Mouse (Mus musculus) left cerebral cortex, postnatal 25 days (tissue): ENCODE results near the gene Gab2. TPM values are rescaled to one million over a fixed set of nuclear protein-coding genes. Genes with fewer than 3 reads are reported as not detected.
A peak's percentile ranks its signal among the peaks of the same experiment; 100 is the strongest.

Experiments
- DNase-seq, 2 experiments: peaks; one replicate each; pipeline ENCODE4 v3.0.0; 2022; ENCODE audit warnings: low spot score in 2 of 2, mixed read lengths in 1 of 2
- intact Hi-C: fragments of 180-260 bp; cut with DNase I; formaldehyde crosslinking; loops from one replicate; pipeline ENCODE4 v1.15.1; 2025
- total RNA-seq, 2 experiments: library from RNA; stranded (reverse); gene quantifications; 2 replicates each; pipeline ENCODE4 v1.2.3; 2021

Gab2 gene
- total RNA-seq, 2 experiments from 2014 or later: 12.4 to 14.0 TPM

DNA sequence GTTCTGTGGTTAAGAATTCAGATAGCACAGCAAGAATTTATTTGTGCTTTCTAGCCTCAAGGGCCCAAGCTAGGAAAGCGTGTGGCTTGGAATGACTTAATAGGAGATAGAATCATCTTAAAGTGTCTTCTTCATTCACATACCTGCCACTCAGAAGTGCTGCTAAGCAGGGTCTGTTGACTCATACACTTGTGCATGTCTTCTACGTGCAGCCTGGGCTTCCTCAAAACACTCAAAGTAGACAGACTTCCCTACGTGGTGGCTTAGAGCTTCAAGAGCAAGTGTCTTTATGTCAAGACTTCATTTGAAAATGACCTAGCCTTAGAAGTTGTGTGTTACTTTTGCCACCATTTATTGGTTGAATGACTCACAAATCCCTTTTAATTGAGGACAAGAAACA, 12.9 kb downstream of the Gab2 start:
- intact Hi-C loops: no loop called here
- DNase-seq: no peak

GRCm38 (mm10) chr7:97108119-97108518, 26.7 kb downstream of the Gab2 start:
- intact Hi-C loops: loop anchor here (1.0 kb wide), 1 partner anchor 17 kb away; no protein-coding TSS in a partner anchor
- DNase-seq: no peak

- intact Hi-C loops: no loop called here
- no peak for DNase-seq
Measured at GRCm38 (mm10) chr7:97128949-97129348, 47.6 kb downstream of the Gab2 start.

GRCm38 (mm10) chr7:97136453-97136852, 55.1 kb downstream of the Gab2 start:
- no peak for DNase-seq
- intact Hi-C loops: no loop called here

GRCm38 (mm10) chr7:97151082-97151813, 69.9 kb downstream of the Gab2 start:
- DNase-seq: no peak
- intact Hi-C loops: no loop called here

DNA sequence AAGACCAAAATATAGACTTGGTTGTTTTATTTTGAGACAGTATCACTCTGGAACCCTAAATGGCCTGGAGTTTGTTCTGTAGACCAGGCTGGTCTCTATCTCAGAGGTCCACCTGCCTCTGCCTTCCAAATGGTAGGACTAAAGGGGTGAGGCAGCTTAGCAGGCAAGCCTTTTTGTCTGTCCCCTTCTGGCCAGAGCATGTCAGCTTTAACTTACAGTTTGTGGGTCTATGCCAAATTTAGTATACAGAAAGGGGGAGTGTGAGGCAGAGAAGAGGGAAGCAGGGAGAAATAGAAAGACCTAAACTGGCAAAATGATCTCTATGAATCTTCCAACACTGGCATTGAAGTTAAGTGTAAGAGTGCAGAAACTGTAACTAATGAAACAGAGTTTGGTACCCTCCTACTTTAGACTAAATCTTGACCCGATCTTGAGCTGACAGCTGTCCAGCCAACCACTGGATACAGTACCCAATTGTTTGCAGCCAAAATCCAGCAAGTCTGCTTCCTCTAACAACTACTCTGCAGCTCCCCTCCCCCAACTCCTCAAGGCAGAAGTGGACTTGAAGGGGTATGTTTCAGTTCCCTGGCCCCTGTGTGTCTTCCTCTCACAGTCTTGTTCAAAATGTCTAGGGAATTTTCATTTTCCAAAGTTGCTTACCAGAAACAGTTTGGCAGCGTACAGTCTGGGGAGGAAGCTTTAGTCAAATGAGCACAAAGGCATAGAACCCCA, 73.5 kb downstream of the Gab2 start:
- intact Hi-C loops: no loop called here
- peak; percentile 18 to 32 for DNase-seq

DNA sequence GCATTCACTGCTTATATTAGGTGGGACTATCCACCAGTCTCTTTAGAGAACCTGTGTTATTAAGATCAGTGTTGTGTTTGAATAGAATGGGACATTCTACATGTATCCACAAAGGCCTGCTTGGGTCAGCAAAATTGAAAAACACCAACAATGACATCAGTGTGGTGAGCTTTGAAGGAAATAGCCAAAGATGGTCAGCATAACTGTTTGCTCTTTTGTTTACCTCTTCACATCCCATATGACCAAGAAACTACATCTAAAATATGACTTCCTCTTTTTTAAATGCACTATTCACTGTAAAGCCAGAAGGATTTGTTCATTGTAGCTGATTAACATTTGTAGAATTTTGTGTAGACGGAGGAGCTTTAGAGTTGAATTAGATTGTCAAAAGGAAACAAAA, 82.9 kb downstream of the Gab2 start:
- intact Hi-C loops: no loop called here
- DNase-seq: no peak

- no peak for DNase-seq
- intact Hi-C loops: no loop called here
Measured at GRCm38 (mm10) chr7:97171089-97171488, 89.7 kb downstream of the Gab2 start.

DNA sequence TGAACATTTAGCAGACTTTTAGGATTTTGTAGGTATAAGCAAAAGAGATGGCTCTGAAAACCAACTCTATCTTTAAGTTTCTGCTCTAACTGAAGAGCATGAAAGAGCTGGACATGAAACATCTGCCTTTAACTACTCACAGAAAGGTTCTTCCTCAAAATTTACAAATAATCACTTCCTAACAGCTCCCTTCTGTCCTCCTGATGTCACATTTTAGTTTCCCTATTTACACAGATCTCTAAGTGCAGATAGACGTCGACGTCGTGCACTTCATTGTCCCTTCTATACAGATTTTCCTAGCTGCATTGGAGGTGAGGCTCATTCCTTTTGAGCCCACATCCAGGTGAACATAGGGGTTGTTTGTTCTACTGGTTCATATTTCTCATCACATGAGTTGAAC, 90.3 kb downstream of the Gab2 start:
- DNase-seq: no peak
- intact Hi-C loops: no loop called here

DNA sequence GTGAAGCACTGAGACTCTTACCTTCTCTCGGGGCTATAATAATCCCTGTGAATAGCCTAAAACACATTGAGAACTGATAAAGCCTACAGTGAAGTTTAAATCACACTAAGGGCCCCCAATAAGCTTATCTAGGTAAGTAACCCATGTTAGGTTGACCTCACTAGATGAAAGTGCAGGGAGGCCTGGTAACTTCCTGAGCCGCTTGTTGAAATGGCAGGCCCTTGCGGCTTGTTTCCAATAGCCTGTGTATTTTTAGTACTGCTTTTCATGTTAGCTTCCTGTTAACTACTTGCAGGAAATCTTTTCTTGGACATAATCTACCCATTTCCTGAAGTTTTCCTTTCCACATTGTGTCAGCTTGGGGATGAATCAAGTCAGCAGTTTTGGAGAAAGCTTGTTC, 90.7 kb downstream of the Gab2 start:
- peak in 1 of 2 experiments; percentile 22 for DNase-seq
- intact Hi-C loops: no loop called here

GRCm38 (mm10) chr7:97181931-97182330, 100.5 kb downstream of the Gab2 start:
- intact Hi-C loops: no loop called here
- no peak for DNase-seq

DNA sequence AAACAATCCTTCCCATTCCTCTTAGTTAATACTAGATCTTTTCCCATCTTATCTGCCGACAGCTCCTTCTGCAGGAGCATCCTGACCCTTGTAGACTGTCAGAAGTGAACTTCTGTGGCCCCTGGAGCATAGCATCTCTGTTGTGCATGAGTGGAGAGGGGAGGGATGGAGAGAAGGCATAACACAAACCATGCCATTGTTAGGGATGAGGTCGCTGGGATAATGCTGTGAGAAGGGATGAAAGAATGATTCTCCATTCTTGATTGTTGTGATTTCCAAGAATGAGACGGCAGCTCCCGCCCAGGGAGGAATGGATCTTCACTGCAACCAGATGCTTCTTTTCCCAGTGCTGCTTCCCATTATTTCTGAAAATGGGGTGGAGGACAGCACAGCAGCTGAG, 102.0 kb downstream of the Gab2 start:
- peak in 1 of 2 experiments; percentile 6 for DNase-seq
- intact Hi-C loops: no loop called here

DNA sequence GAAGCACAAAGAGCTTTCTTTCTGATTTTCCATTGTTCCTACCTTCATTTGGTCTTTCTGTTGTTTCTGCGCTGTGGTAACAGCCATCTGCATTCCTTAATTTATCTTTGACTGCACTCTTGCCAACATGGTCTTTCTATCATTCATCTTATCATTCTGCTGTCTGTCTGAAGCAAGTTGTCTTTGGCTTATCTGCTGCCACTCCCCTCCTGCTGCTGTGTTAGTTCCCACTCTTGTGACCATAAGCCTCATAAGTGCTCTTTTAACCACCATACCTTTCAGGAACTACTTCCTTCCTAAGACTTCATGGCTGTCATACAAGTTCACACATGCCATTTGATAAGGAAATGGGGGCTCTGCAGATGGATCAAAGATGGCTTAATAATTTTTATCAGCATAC, 102.6 kb downstream of the Gab2 start:
- intact Hi-C loops: no loop called here
- DNase-seq: no peak

DNA sequence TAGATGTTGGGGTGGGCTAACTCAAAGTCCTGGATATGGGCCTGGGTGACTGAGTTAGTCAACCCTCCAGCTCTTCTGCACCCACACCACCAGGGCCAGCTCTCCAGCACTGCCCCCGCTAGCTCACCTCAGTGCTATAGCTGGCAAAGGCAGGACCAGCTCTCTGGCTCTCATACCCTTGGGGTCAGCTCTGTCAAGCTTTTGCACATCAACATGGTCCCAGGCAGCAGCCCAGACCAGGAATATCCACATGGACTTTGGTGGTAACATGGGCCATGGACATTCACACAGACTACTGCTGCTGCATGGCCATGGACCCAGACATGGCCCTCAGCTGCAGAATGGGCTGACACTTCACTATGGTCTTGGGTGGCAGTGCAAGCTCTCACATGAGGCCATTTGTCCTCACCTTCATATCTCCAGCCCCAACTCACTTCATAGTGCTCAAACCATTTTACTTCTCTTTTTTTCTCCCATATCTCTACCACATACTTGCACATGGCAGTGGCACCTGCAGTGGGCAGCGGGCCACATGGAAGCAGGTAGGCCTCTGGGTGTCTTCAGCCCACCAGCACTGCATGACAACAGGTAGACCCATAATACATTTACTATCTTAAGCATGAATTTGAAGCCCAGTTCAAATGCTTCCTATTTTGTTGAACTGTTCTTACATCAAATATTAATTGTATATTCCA, 106.1 kb downstream of the Gab2 start:
- no peak for DNase-seq
- intact Hi-C loops: no loop called here

- intact Hi-C loops: no loop called here
Measured at GRCm38 (mm10) chr7:97189116-97189515, 107.7 kb downstream of the Gab2 start.

GRCm38 (mm10) chr7:97203907-97204306, 122.5 kb downstream of the Gab2 start:
- DNase-seq: no peak
- intact Hi-C loops: no loop called here

More at GRCm38 (mm10) chr7:97189116-97189515, 107.7 kb downstream of the Gab2 start:
- DNase-seq: peak in 1 of 2 experiments; percentile 19

DNA sequence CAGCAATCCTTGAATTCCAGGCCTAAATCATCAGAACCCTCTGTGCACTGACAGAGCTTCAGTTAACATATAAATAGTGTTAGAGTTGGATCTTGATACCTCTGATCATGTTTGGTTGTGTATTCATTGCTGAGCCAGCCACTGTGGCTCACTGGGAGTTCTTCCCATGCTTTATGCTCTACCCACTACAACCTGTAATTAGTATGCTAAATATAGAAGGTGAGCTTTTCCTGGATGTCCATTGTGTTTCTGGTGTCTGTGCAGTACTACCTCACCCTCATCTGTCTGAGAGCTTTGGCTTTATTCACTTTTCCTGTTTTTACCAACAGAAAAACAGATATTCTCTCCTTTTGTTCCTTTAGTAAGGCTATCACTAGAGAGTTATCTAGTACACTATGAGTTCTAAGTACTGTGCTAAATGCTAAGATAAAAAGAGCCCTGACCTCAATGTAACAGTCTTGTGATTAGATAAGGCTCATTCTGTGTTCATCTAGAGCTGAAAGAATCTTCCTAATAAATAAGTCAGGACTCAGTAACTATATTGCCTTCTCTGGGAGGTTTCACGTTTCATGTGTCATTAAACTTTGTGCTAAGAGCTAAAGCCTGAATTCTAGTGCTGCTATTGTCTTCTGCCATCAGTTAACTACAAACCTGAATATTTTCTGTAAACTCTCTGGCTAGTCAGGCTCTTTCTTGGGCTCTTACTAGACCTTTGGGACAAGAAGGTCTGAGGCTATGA, 127.6 kb downstream of the Gab2 start:
- intact Hi-C loops: no loop called here

DNA sequence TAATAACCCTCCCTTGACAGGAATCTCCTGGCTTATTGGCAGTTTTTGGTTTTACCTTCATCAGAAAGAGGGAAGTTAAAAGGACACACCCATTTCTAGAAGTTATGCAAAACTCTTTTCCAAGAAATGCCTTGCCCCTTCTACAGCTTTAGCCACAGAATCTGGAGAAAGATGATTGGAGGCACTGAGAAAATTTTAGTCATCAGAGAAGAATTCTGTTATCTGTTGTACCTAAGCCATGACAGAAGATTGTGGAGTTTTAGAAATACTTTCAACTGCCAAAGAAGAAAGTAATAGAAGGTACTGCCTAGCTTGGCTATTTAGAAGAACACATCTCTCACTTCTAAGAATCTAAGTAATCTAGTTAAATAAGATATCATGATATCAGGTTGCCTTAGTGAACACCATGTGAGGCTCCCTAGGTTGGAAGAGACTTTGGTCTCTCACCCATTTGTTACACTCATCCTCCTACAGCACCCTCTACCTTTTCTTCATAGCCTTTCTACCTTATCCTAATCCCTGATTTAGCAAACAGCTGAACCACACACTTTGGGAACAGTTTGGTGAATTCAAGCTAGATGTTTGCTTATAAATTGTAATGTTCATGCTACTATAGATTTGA, 128.8 kb downstream of the Gab2 start:
- intact Hi-C loops: no loop called here
- no peak for DNase-seq

More for the DNA sequence above, 127.6 kb downstream of the Gab2 start:
- no peak for DNase-seq

DNA sequence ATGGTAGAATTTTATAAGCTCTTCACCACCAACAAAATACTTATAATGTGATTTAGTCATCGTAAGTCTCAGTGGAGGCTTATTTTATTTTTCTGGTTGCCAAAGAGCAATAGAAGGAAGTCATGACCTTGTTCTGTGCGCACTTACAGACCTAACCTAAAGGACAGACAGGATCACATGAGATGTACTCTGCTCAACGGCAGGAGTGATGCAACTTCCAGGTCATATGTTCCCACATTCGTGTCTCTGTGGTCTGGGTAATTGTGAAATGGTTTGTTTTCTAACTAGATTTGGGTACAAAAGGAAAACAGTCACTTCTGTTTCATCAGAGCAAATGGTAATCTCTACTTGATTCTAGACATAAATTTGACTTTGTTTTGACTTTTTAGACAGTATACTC, 129.7 kb downstream of the Gab2 start:
- intact Hi-C loops: no loop called here
- DNase-seq: no peak
